In the genomic region with DNA sequence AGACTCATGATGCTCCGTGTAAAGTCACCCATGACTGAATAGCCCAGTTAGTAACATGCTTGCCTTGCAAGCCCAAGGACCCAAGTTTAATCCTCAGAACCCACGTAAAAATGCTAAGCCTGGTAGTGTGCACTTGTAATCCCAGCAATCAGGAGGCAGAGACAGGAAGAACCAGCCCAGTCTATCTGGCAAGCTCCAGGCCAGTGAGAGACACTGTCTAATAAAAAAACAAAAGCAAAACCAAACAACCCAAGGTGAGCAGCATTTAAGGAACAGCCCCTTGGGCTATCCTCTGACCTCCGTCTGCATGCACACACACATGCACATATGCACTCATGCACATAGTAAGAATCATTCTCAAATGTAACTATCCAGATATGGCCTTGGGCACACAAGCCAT, we compare ENCODE assay signal across 21 mouse cellular contexts. TPM values are rescaled to one million over a fixed set of nuclear protein-coding genes. Genes with fewer than 3 reads are reported as not detected.
"Had no signal": no experiment of that assay in that cellular context is flagged by ENCODE, and none has a peak within 500 bp of the region (broad histone marks: within the 10 kb centered on the region; RNA-seq: fewer than 3 reads in every experiment).

No protein-coding gene starts in this region.

- H3K4me1 ChIP-seq: liver, embryonic 13.5 days; midbrain, embryonic 12.5 days; midbrain, embryonic 15.5 days; neural tube, embryonic 12.5 days; neural tube, embryonic 15.5 days had no signal

- H3K9ac ChIP-seq: liver, embryonic 13.5 days; midbrain, embryonic 12.5 days; midbrain, embryonic 15.5 days; neural tube, embryonic 12.5 days; neural tube, embryonic 15.5 days had no signal

- H3K27ac ChIP-seq: left cerebral cortex, adult 2 months; liver, embryonic 13.5 days; midbrain, embryonic 12.5 days; midbrain, embryonic 15.5 days; neural tube, embryonic 12.5 days; neural tube, embryonic 15.5 days had no signal

- H3K4me3 ChIP-seq: left cerebral cortex, adult 2 months; liver, embryonic 13.5 days; midbrain, embryonic 12.5 days; midbrain, embryonic 15.5 days; neural tube, embryonic 12.5 days; neural tube, embryonic 15.5 days had no signal

- DNase-seq: kidney, adult 18-20 months; kidney, adult 9 months; layer of hippocampus, postnatal 36 days; liver, embryonic 13.5 days; lung, postnatal 14 days; retina, postnatal 1 day; right cerebral cortex, postnatal 4 days; thymus, postnatal 25 days had no signal

- H3K36me3 ChIP-seq: liver, embryonic 13.5 days; midbrain, embryonic 12.5 days; midbrain, embryonic 15.5 days; neural tube, embryonic 12.5 days; neural tube, embryonic 15.5 days had no signal

RNA-seq across cellular contexts. Expression of a gene that starts 17.8 kb away (rescaled TPM):
- total RNA-seq: layer of hippocampus, adult 8-10 months; layer of hippocampus, postnatal 10 days; layer of hippocampus, postnatal 36 days; left cerebral cortex, postnatal 10 days had no signal
- polyA plus RNA-seq: limb, embryonic 11.5 days; liver, embryonic 13.5 days; lung, embryonic 16.5 days; midbrain, embryonic 12.5 days; midbrain, embryonic 15.5 days; neural tube, embryonic 12.5 days; neural tube, embryonic 15.5 days had no signal

RNA-seq across cellular contexts. Expression of a gene that starts 24.0 kb away (rescaled TPM):
- total RNA-seq: liver, adult 2 months; megakaryocyte, adult 5-6 weeks had no signal
- polyA plus RNA-seq: liver, adult 2 months had no signal

RNA-seq across cellular contexts. Expression of a gene that starts 29.2 kb away (rescaled TPM):
- total RNA-seq: layer of hippocampus, postnatal 10 days; layer of hippocampus, postnatal 36 days; left cerebral cortex, adult 2 months; left cerebral cortex, postnatal 36 days had no signal
- polyA plus RNA-seq: limb, embryonic 11.5 days; liver, embryonic 13.5 days; lung, embryonic 16.5 days; midbrain, embryonic 15.5 days; neural tube, embryonic 12.5 days; neural tube, embryonic 15.5 days had no signal
